Mouse (Mus musculus): ENCODE results near the gene Rin2. TPM values are rescaled to one million over a fixed set of nuclear protein-coding genes. Genes with fewer than 3 reads are reported as not detected.
A peak's percentile ranks its signal among the peaks of the same experiment; 100 is the strongest.

Rin2 gene
- polyA plus RNA-seq, 1 experiment = 3.5 TPM

DNA sequence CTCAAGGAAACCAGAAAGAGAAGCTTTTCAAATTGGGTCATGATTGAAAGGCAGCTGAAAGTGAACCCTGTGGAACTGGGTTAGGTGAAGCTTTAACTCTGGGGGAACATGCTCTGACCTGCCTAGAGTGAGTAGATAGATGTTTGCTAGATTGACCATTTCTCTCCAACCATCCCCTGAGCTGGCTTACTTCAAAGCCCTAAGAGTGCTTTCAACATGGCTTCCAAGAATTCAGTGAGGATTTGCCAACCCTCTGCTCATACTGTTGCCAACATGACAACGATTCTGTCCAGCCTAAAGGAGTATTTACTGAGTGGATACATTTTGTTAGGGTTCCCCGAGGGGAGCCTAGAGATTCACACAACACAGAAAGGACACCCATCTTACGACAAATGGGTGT is 155.4 kb downstream of the Rin2 start:
- Histone ChIP-seq H3K36me3 (ENCODE audit: control insufficient read depth, insufficient read depth, low read length) (no peaks in the 10 kb centered on the region), H3K4me1 (ENCODE audit: control insufficient read depth, insufficient read depth, low read length) (peaks cover 3% of the 10 kb centered on the region; the same call in 1 of the 2 replicates), H3K27ac (ENCODE audit: control insufficient read depth, insufficient read depth, low read depth, low read length) (no peak overlapping the region), H3K27me3 (ENCODE audit: control insufficient read depth, insufficient read depth, low read length) (no peaks in the 10 kb centered on the region), H3K4me3 (ENCODE audit: control insufficient read depth, low read depth, low read length) (no peak overlapping the region)
- no peak for TF ChIP-seq CTCF (IDR thresholded peaks at IDR 0.05; ENCODE audit: control insufficient read depth, insufficient read depth, insufficient replicate concordance, low read depth, low read length)
- no peak for TF ChIP-seq POLR2A (IDR thresholded peaks at IDR 0.05; ENCODE audit: control insufficient read depth, low read depth, low read length)

DNA sequence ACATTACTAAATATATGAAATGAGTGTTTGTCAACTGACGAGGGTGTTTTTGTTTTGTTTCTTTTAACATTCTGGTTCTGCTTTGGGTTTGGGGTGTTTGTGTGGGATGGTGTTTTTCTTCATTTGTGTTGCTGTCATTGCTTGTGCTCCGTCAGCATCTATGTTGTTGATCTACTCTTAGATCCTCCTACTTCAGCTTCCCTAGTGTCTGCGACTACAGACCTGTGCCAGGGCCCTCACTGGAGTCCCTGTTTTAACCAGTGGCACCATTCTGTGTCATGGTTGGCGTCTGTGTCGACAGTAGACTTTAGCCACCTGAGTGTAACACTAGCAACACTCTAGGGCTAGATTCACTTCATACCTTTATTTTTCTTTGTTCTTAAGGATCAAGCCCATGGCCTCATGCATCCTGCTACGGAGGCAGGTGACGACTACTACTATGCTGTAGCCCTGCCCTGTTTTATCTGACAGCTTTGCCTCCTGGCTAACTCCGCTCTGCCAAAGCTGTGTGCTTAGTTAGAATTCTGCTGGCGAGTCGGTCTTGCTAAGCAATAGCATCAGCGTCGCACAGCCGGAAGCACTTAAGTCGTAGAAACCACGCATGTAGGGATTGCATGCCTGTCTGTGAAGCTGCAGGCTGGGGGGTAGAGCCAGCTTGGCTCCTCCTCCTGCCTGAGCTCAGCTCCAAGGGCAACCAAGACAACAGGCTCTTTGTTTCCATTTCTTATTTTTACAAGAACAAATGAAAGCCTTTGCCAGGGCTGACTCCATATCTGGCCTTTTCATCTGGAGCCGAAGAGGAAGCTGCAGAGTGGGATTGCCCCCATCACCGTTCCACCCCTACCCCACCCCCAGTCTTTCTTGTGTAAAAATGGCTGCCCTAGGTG is 157.2 kb downstream of the Rin2 start:
- Histone ChIP-seq H3K4me1 (ENCODE audit: control insufficient read depth, insufficient read depth, low read length) (peaks cover 3% of the 10 kb centered on the region; the same call in 1 of the 2 replicates), H3K27ac (ENCODE audit: control insufficient read depth, insufficient read depth, low read depth, low read length) (peak overlapping the region; percentile 56; the same call in 1 of the 2 replicates), H3K4me3 (ENCODE audit: control insufficient read depth, low read depth, low read length) (no peak overlapping the region), H3K36me3 (ENCODE audit: control insufficient read depth, insufficient read depth, low read length) (no peaks in the 10 kb centered on the region), H3K27me3 (ENCODE audit: control insufficient read depth, insufficient read depth, low read length) (no peaks in the 10 kb centered on the region)
- TF ChIP-seq POLR2A (IDR thresholded peaks at IDR 0.05; ENCODE audit: control insufficient read depth, low read depth, low read length) (peak; percentile 30; the same call in 1 of the 2 replicates), CTCF (IDR thresholded peaks at IDR 0.05; ENCODE audit: control insufficient read depth, insufficient read depth, insufficient replicate concordance, low read depth, low read length) (no peak)

- no peak for TF ChIP-seq POLR2A (IDR thresholded peaks at IDR 0.05; ENCODE audit: control insufficient read depth, low read depth, low read length)
- no peak for TF ChIP-seq CTCF (IDR thresholded peaks at IDR 0.05; ENCODE audit: control insufficient read depth, insufficient read depth, insufficient replicate concordance, low read depth, low read length)
- peaks cover 3% of the 10 kb centered on the region; the same call in 1 of the 2 replicates for H3K4me1 ChIP-seq (ENCODE audit: control insufficient read depth, insufficient read depth, low read length)
- H3K36me3 ChIP-seq (ENCODE audit: control insufficient read depth, insufficient read depth, low read length) = no peaks in the 10 kb centered on the region
- no peak overlapping the region for H3K4me3 ChIP-seq (ENCODE audit: control insufficient read depth, low read depth, low read length)
- H3K27ac ChIP-seq (ENCODE audit: control insufficient read depth, insufficient read depth, low read depth, low read length) = no peak overlapping the region
- no peaks in the 10 kb centered on the region for H3K27me3 ChIP-seq (ENCODE audit: control insufficient read depth, insufficient read depth, low read length)
Observed at GRCm38 (mm10) chr2:145832836-145833221, 157.8 kb downstream of the Rin2 start.

- Histone ChIP-seq H3K27ac (ENCODE audit: control insufficient read depth, insufficient read depth, low read depth, low read length) (no peak overlapping the region), H3K4me1 (ENCODE audit: control insufficient read depth, insufficient read depth, low read length) (peaks cover 3% of the 10 kb centered on the region; the same call in 1 of the 2 replicates), H3K27me3 (ENCODE audit: control insufficient read depth, insufficient read depth, low read length) (no peaks in the 10 kb centered on the region), H3K36me3 (ENCODE audit: control insufficient read depth, insufficient read depth, low read length) (no peaks in the 10 kb centered on the region), H3K4me3 (ENCODE audit: control insufficient read depth, low read depth, low read length) (no peak overlapping the region)
- TF ChIP-seq CTCF (IDR thresholded peaks at IDR 0.05; ENCODE audit: control insufficient read depth, insufficient read depth, insufficient replicate concordance, low read depth, low read length) (no peak), POLR2A (IDR thresholded peaks at IDR 0.05; ENCODE audit: control insufficient read depth, low read depth, low read length) (no peak)
Observed at GRCm38 (mm10) chr2:145833341-145833740, 158.3 kb downstream of the Rin2 start.

GRCm38 (mm10) chr2:145835920-145836319 is 160.9 kb downstream of the Rin2 start:
- Histone ChIP-seq H3K4me3 (ENCODE audit: control insufficient read depth, low read depth, low read length) (no peak overlapping the region), H3K27me3 (ENCODE audit: control insufficient read depth, insufficient read depth, low read length) (no peaks in the 10 kb centered on the region), H3K27ac (ENCODE audit: control insufficient read depth, insufficient read depth, low read depth, low read length) (no peak overlapping the region), H3K4me1 (ENCODE audit: control insufficient read depth, insufficient read depth, low read length) (peaks cover 3% of the 10 kb centered on the region; the same call in 1 of the 2 replicates), H3K36me3 (ENCODE audit: control insufficient read depth, insufficient read depth, low read length) (no peaks in the 10 kb centered on the region)
- TF ChIP-seq POLR2A (IDR thresholded peaks at IDR 0.05; ENCODE audit: control insufficient read depth, low read depth, low read length) (no peak), CTCF (IDR thresholded peaks at IDR 0.05; ENCODE audit: control insufficient read depth, insufficient read depth, insufficient replicate concordance, low read depth, low read length) (no peak)

GRCm38 (mm10) chr2:145838675-145839074 is 163.7 kb downstream of the Rin2 start:
- H3K4me1 ChIP-seq (ENCODE audit: control insufficient read depth, insufficient read depth, low read length) = no peaks in the 10 kb centered on the region
- H3K27me3 ChIP-seq (ENCODE audit: control insufficient read depth, insufficient read depth, low read length) = no peaks in the 10 kb centered on the region
- no peak overlapping the region for H3K4me3 ChIP-seq (ENCODE audit: control insufficient read depth, low read depth, low read length)
- no peak overlapping the region for H3K27ac ChIP-seq (ENCODE audit: control insufficient read depth, insufficient read depth, low read depth, low read length)
- no peak for TF ChIP-seq CTCF (IDR thresholded peaks at IDR 0.05; ENCODE audit: control insufficient read depth, insufficient read depth, insufficient replicate concordance, low read depth, low read length)
- TF ChIP-seq POLR2A (IDR thresholded peaks at IDR 0.05; ENCODE audit: control insufficient read depth, low read depth, low read length) = no peak
- no peaks in the 10 kb centered on the region for H3K36me3 ChIP-seq (ENCODE audit: control insufficient read depth, insufficient read depth, low read length)

DNA sequence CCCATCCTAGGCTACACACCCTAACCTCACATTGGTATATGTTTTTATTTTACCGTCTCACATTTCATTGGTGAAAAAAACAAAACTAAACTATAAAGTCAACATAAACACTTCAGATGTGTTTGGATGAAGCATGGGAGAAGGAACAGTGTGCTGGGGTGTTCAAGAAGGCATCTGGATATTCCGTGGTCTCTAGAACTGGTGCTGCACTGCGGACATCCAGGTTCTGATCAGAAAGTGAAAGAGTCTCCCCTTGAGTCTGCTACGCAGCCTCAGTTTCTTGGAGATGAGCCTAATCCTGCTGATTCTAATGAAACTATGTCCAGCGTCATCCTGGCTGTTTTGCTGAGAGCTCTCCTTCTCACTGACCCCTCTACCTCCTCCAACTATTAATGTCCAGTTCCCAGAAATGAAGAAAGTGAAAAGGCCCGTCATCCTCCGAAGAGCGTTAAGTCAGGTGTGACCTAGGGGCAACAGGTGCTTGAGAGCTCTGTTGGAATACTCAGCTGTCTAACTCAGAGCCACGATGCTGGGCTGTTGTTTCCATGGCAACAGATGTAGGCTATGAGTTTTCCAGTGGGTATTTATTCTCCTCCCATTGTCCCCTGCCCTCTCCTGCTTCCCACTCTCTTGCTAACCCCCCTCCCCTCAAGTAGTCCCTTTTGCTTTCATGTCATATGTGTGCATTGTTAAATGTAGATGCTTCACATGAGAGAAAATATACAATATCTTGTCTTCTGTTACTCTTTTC is 164.7 kb downstream of the Rin2 start:
- H3K27ac ChIP-seq (ENCODE audit: control insufficient read depth, insufficient read depth, low read depth, low read length) = no peak overlapping the region
- H3K27me3 ChIP-seq (ENCODE audit: control insufficient read depth, insufficient read depth, low read length) = no peaks in the 10 kb centered on the region
- H3K36me3 ChIP-seq (ENCODE audit: control insufficient read depth, insufficient read depth, low read length) = no peaks in the 10 kb centered on the region
- H3K4me3 ChIP-seq (ENCODE audit: control insufficient read depth, low read depth, low read length) = no peak overlapping the region
- TF ChIP-seq CTCF (IDR thresholded peaks at IDR 0.05; ENCODE audit: control insufficient read depth, insufficient read depth, insufficient replicate concordance, low read depth, low read length) (no peak), POLR2A (IDR thresholded peaks at IDR 0.05; ENCODE audit: control insufficient read depth, low read depth, low read length) (no peak)
- H3K4me1 ChIP-seq (ENCODE audit: control insufficient read depth, insufficient read depth, low read length) = no peaks in the 10 kb centered on the region

Measured in testis, adult 2 months (tissue).